Mouse (Mus musculus) stomach, embryonic 15.5 days (tissue): Measurements from ENCODE around the gene Ptbp3. TPM values are rescaled to one million over a fixed set of nuclear protein-coding genes. Genes with fewer than 3 reads are reported as not detected.

Experiments used
- ATAC-seq: fragments of 200-750 bp; cut with Nextera tagmentation; 2 replicates; pipeline ENCODE4 v1.8.0; 2017; ENCODE audit warnings: low read depth, moderate number of reproducible peaks, moderate TSS enrichment; ENCODE audit not compliant: insufficient read depth, low FRiP score
- H3K27ac ChIP-seq: fragments of 300-500 bp; sonication (generic); 2 replicates; pipeline ENCODE4 v1.5.1; 2015; ENCODE audit warnings: mild to moderate bottlenecking, inconsistent platforms
- H3K27me3 ChIP-seq: fragments of 300-500 bp; sonication (generic); replicated peaks from 2 replicates; pipeline ENCODE4 v1.6.1; 2015; ENCODE audit warnings: inconsistent platforms
- H3K36me3 ChIP-seq: fragments of 300-500 bp; sonication (generic); 2 replicates; pipeline ENCODE4 v1.6.1; 2015; ENCODE audit warnings: inconsistent platforms
- H3K4me1 ChIP-seq: fragments of 300-500 bp; sonication (generic); 2 replicates; pipeline ENCODE4 v1.6.1; 2015; ENCODE audit warnings: inconsistent platforms
- H3K4me2 ChIP-seq: fragments of 300-500 bp; sonication (generic); 2 replicates; pipeline ENCODE4 v1.6.1; 2015; ENCODE audit warnings: mild to moderate bottlenecking, inconsistent platforms
- H3K4me3 ChIP-seq: fragments of 300-500 bp; sonication (generic); replicated peaks from 2 replicates; pipeline ENCODE4 v1.5.1; 2015; ENCODE audit warnings: inconsistent platforms
- H3K9ac ChIP-seq: fragments of 300-500 bp; sonication (generic); 2 replicates; pipeline ENCODE4 v1.6.1; 2015; ENCODE audit warnings: inconsistent platforms
- H3K9me3 ChIP-seq: fragments of 300-500 bp; sonication (generic); 2 replicates; pipeline ENCODE4 v1.6.1; 2016; ENCODE audit warnings: inconsistent platforms
- WGBS: fragments of 180-500 bp; shearing (Covaris S2); methylation state at CpG from one replicate; pipeline ENCODE4 v1.1.7; 2015; 5-methylcytosine and 5-hydroxymethylcytosine counted together
- polyA plus RNA-seq: library from polyadenylated mRNA; unstranded; fragments of >200 nt; fragmentation: Nextera tagmentation; extraction: Ambion mirVana; gene quantifications from 2 replicates; pipeline ENCODE4 v1.2.1, GENCODE M21; 2015

Gene Ptbp3
- polyA plus RNA-seq, 1 experiment from 2014 or later: 55.3 TPM

DNA sequence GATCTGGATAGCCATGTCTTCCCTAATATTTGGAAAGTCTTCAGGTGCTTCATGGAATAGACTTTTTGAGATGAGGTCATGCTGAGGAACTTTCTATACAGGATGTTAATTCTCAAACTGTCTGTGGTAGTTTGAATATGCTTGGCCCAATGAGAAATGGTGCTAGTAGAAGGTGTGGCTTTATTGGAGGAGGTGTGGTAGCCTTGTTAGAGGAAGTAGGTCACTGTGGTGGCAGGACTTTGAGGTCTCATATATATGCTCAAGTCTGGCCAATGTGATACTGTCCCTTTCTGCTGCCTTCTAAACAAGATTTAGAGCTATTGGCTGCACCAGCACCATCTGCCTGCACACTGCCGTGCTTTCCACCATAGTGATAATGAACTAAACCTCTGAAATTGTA lies 18.0 kb downstream of the Ptbp3 start:
- Histone ChIP-seq H3K4me3 (no peak overlapping the region), H3K4me2 (no peak overlapping the region), H3K36me3 (no peaks in the 10 kb centered on the region), H3K27me3 (no peaks in the 10 kb centered on the region), H3K9me3 (no peaks in the 10 kb centered on the region), H3K4me1 (no peaks in the 10 kb centered on the region), H3K27ac (no peak overlapping the region), H3K9ac (no peak overlapping the region)
- WGBS: 88% methylated on average over 1 of the region's 1 CpGs
- no peak for ATAC-seq

DNA sequence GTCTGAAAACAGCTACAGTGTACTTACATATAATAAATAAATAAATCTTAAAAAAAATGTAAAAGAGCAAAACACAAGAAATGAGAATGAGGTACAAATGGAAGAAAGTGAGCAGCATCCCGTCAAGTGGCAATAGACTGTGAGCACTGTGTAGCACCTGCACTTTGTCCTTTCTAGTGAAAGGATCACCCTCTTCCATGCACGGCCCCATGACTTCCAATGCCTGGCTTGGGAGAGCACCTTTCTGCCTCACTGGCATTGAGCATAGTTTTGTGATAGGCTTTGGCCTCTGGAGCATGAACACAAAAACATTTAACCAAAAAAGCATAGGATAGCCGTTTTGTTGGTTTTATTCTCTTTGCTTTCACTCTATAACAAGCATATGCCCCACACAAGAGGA lies 21.7 kb downstream of the Ptbp3 start:
- no peak for ATAC-seq
- Histone ChIP-seq H3K9ac (no peak overlapping the region), H3K4me3 (no peak overlapping the region), H3K9me3 (no peaks in the 10 kb centered on the region), H3K27ac (no peak overlapping the region), H3K36me3 (no peaks in the 10 kb centered on the region), H3K27me3 (no peaks in the 10 kb centered on the region), H3K4me2 (no peak overlapping the region), H3K4me1 (no peaks in the 10 kb centered on the region)
- 75% methylated on average over 3 of the region's 3 CpGs for WGBS

DNA sequence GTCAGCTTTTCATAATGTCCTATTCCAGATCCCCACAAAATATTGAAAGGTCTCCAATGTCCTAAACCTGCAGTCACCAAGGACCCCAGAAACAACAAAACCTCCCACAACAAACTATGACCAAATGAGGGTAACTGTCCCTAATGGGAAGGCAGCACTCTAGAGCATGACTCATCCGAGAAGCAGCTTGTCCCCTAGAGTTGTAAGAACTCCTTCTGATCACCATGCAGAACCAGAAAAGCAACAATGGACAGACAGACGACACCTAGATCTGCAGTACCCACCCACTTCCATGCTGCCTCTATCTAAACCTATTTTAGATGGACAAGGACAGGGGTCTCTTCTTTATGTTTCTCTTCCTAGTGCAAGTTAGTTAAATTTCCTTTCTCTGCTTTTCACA lies 22.4 kb downstream of the Ptbp3 start:
- Histone ChIP-seq H3K4me1 (no peaks in the 10 kb centered on the region), H3K36me3 (no peaks in the 10 kb centered on the region), H3K9ac (no peak overlapping the region), H3K4me2 (no peak overlapping the region), H3K9me3 (no peaks in the 10 kb centered on the region), H3K27me3 (no peaks in the 10 kb centered on the region), H3K27ac (no peak overlapping the region), H3K4me3 (no peak overlapping the region)
- ATAC-seq: no peak
- 65% methylated on average over 2 of the region's 2 CpGs for WGBS

DNA sequence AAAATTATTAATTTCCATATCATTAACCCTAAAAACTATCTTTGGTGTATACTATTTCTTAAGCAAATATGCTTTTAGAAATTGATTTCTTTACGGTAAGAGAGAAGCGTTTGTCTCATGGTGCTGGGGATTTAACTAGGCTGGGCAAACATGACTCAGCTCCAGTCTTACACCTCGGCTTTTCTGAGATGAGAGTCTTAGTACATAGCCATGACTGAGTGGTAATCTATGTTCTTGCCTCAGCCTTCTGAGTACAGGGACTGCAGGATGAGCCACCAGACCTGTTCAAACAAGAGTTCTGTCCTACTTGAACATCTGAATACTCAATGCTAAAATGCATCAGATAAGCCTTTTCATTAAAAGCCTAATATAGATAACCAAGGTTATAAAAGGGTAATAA lies 24.3 kb downstream of the Ptbp3 start:
- H3K9me3 ChIP-seq: no peaks in the 10 kb centered on the region
- H3K27ac ChIP-seq: no peak overlapping the region
- H3K9ac ChIP-seq: no peak overlapping the region
- no peak overlapping the region for H3K4me3 ChIP-seq
- H3K4me2 ChIP-seq: no peak overlapping the region
- H3K36me3 ChIP-seq: no peaks in the 10 kb centered on the region
- H3K27me3 ChIP-seq: no peaks in the 10 kb centered on the region
- 57% methylated on average over 3 of the region's 3 CpGs for WGBS
- ATAC-seq: no peak
- no peaks in the 10 kb centered on the region for H3K4me1 ChIP-seq

DNA sequence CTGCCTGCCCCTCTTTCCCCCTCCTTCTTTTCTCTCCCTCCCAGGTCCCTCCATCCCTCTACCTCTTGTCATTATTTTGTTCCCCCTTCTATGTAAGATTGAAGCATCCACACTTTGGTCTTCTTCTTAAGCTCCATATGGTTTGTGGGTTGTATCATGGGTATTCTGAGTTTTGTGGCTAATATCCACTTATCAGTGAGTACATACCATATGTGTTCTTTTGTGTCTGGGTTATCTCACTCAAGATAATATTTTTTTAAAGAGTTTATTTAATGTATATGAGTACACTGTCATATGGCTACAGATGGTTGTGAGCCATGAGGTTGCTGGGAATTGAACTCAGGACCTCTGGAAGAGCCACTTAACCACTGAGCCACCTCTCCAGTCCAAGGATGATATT lies 38.8 kb downstream of the Ptbp3 start:
- Histone ChIP-seq H3K36me3 (peaks cover 8% of the 10 kb centered on the region; the same call in 1 of the 2 replicates), H3K27ac (no peak overlapping the region), H3K4me1 (no peaks in the 10 kb centered on the region), H3K9me3 (no peaks in the 10 kb centered on the region), H3K4me2 (no peak overlapping the region), H3K4me3 (no peak overlapping the region), H3K27me3 (no peaks in the 10 kb centered on the region), H3K9ac (no peak overlapping the region)
- ATAC-seq: no peak

DNA sequence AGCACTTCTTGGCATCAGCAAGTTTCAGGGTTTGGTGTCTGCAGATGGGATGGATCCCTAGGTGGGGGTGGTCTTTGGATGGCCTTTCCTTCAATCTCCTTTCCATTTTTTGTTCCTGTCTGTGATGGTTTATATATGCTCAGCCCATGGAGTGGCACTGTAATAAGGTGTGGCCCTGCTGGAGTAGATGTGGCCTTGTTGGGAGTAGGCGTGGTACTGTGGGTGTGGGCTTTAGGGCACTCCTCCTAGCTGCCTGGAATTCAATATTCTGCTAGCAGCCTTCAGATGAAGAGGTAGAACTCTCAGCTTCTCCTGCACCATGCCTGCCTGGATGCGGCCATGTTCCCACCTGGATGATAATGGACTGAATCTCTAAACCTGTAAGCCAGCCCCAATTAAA lies 39.6 kb downstream of the Ptbp3 start:
- Histone ChIP-seq H3K4me3 (no peak overlapping the region), H3K4me2 (no peak overlapping the region), H3K27ac (no peak overlapping the region), H3K9ac (no peak overlapping the region), H3K27me3 (no peaks in the 10 kb centered on the region), H3K4me1 (no peaks in the 10 kb centered on the region), H3K36me3 (peaks cover 8% of the 10 kb centered on the region; the same call in 1 of the 2 replicates), H3K9me3 (no peaks in the 10 kb centered on the region)
- 88% methylated on average over 2 of the region's 2 CpGs for WGBS
- no peak; the same call in 1 of the 2 replicates for ATAC-seq

DNA sequence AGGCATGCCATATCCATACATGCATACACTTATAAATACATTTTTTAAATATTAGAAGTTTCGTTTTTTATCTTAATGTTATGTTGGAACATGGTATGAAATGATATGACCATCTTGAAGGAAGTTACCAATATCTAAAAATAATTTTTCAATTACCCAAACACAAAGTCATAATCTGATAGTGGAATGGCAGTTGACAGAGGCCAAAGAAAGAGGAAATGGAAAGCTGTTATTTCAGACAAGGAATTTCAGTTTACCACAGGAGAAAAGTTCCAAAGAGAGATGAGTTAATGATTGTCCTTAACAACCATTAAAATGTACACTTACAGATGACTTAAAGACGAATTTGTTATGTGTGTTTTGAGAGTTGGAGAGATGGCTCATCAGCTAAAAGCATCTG lies 41.4 kb downstream of the Ptbp3 start:
- no peak overlapping the region for H3K9ac ChIP-seq
- no peak for ATAC-seq
- 74% methylated on average over 2 of the region's 2 CpGs for WGBS
- no peaks in the 10 kb centered on the region for H3K9me3 ChIP-seq
- peaks cover 8% of the 10 kb centered on the region; the same call in 1 of the 2 replicates for H3K36me3 ChIP-seq
- no peak overlapping the region for H3K4me2 ChIP-seq
- no peak overlapping the region for H3K4me3 ChIP-seq
- H3K4me1 ChIP-seq: no peaks in the 10 kb centered on the region
- H3K27me3 ChIP-seq: no peaks in the 10 kb centered on the region
- H3K27ac ChIP-seq: no peak overlapping the region

DNA sequence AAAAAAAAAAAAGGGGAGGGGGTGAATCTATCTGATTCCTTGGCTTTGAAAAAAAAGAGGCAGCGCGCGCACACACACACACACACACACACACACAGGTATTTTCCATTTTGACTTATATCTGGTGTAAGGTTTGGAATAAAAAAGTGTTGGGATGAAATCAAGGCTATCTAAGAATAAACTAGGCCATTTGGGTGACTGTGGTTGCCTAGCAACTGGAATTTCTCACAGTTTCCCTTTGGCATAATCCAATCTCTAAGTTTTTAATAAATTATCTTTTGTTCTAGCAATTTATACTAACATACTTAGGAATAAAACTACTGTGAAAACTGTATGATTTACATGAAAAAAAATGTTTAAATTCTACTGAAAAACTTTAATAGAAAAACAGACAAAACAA lies 42.5 kb downstream of the Ptbp3 start:
- no peak overlapping the region for H3K4me3 ChIP-seq
- no peak for ATAC-seq

DNA sequence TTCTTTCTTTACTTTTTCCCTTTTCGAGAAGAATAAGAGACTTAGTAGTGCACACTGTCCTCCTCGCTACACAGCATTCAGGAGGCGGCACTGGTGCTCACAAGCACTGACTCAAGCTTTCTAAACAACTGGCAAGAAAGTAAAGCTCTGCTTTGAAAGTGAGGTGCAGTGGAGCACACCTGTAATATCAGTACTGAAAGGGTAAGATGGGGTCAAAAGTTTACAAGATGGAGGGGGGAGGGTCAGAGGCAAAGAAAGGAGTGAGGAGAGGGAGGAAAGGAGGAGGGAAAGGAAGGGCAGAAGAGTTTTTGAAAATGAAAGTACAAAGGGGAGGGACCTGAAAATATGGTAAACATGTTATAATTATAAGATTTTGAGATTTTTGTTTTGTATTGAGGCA lies 43.7 kb downstream of the Ptbp3 start:
- Histone ChIP-seq H3K27ac (no peak overlapping the region), H3K9ac (no peak overlapping the region), H3K4me1 (no peaks in the 10 kb centered on the region), H3K27me3 (no peaks in the 10 kb centered on the region), H3K4me3 (no peak overlapping the region), H3K36me3 (peaks cover 18% of the 10 kb centered on the region), H3K9me3 (no peaks in the 10 kb centered on the region), H3K4me2 (no peak overlapping the region)
- ATAC-seq: no peak
- 63% methylated on average over 3 of the region's 3 CpGs for WGBS

More for the DNA sequence above, 42.5 kb downstream of the Ptbp3 start:
- peaks cover 14% of the 10 kb centered on the region for H3K36me3 ChIP-seq
- no peak overlapping the region for H3K4me2 ChIP-seq
- no peaks in the 10 kb centered on the region for H3K9me3 ChIP-seq
- H3K27me3 ChIP-seq: no peaks in the 10 kb centered on the region
- no peak overlapping the region for H3K27ac ChIP-seq
- 100% methylated on average over 3 of the region's 3 CpGs for WGBS
- H3K4me1 ChIP-seq: no peaks in the 10 kb centered on the region
- H3K9ac ChIP-seq: no peak overlapping the region

DNA sequence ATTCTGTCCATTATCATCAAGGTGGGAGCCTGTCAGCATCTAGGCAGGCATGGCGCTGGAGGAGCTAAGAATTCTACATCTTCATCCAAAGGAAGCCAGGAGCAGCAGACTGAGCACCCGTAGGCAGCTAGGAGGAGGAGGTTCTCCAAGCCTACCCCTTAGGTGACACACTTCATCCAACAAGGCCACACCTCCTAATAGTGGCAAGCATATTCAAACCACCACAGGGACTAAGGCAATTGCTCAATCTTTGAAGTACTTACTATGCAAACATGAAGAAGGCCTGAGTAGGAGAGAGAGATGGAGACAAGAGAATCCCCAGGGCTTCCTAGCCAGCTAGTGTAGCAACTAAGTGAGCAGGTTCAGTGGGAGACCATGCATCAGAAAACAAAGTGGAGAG lies 58.1 kb downstream of the Ptbp3 start:
- 90% methylated on average over 2 of the region's 2 CpGs for WGBS

DNA sequence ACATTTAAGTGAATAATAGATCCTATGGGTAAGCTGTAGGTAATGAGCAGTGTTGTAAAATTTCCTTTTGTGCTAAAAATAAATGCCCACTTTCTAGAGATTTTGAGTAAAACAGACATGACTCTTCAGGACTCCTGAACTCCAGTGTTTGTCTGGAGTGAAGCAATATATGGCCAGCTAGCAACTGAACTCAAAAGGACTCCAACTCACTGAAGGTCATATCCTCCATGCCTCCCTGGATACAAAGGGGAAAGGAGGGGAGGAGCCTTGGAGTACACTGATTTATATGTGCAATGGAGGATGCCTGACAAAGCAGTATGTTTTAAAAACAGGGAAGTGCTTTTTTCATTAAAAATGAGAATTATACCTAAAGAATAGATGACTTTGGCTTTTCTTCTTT lies 77.9 kb downstream of the Ptbp3 start:
- H3K4me1 ChIP-seq: 0 out of 2 replicates have a peak, but pooled peaks cover 3% of the 10 kb centered on the region
- H3K9ac ChIP-seq: no peak overlapping the region
- no peaks in the 10 kb centered on the region for H3K9me3 ChIP-seq
- no peak for ATAC-seq
- H3K27me3 ChIP-seq: no peaks in the 10 kb centered on the region
- H3K4me3 ChIP-seq: no peak overlapping the region
- H3K4me2 ChIP-seq: no peak overlapping the region
- no peaks in the 10 kb centered on the region for H3K36me3 ChIP-seq
- no peak overlapping the region for H3K27ac ChIP-seq

More for the DNA sequence above, 58.1 kb downstream of the Ptbp3 start:
- no peaks in the 10 kb centered on the region for H3K9me3 ChIP-seq
- peaks cover 17% of the 10 kb centered on the region for H3K36me3 ChIP-seq
- H3K4me1 ChIP-seq: no peaks in the 10 kb centered on the region
- H3K27ac ChIP-seq: no peak overlapping the region
- H3K4me3 ChIP-seq: no peak overlapping the region
- no peak overlapping the region for H3K4me2 ChIP-seq
- no peak for ATAC-seq
- no peak overlapping the region for H3K9ac ChIP-seq
- H3K27me3 ChIP-seq: no peaks in the 10 kb centered on the region

DNA sequence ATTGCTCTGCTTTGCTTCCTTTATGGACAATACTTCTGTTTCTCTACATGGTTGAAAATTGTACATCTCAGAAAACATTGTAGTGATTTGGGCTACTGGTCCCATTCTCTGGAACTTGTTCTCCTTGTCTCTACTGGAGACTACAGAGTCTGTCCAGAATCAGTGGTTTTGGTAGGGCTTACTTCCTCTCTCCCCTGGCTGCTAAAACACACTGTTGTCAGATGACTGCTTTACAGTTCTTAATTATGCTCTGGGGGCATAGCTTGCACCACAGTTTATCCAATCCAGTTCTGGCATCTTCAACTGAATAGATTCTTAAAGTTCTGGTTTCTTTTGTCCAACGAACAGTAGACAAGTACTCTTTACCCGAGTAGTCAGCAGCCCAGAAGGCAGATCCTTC lies 83.7 kb downstream of the Ptbp3 start:
- H3K27me3 ChIP-seq: no peaks in the 10 kb centered on the region
- no peaks in the 10 kb centered on the region for H3K9me3 ChIP-seq
- no peak for ATAC-seq
- peaks cover 11% of the 10 kb centered on the region; the same call in 1 of the 2 replicates for H3K4me1 ChIP-seq
- H3K9ac ChIP-seq: no peak overlapping the region
- no peak overlapping the region for H3K4me3 ChIP-seq
- H3K27ac ChIP-seq: no peak overlapping the region
- H3K4me2 ChIP-seq: no peak overlapping the region
- H3K36me3 ChIP-seq: no peaks in the 10 kb centered on the region
- WGBS: 70% methylated on average over 2 of the region's 2 CpGs

DNA sequence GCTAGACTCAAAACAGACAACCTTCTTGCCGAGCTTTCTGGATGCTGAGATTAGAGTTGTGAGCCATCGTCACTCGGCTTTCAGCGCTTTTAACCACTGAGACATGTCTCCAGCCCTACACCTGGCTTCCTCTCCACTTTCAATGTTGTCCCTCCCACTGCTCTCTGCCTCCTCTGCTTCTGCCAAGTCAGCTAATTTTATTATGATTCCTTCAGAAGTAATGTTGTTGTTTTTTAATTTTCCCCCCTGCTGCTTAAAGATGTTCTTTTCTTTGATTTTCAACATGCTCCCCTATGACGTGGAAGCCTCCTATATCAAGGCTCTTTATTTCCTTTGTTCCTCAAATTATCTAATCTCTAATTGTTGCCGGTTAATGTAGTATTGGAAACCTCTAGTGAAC lies 84.5 kb downstream of the Ptbp3 start:
- peaks cover 15% of the 10 kb centered on the region; the same call in 1 of the 2 replicates for H3K4me1 ChIP-seq

More for the DNA sequence above, 84.5 kb downstream of the Ptbp3 start:
- H3K27ac ChIP-seq: no peak overlapping the region
- no peaks in the 10 kb centered on the region for H3K9me3 ChIP-seq
- H3K4me3 ChIP-seq: no peak overlapping the region
- H3K4me2 ChIP-seq: no peak overlapping the region
- H3K36me3 ChIP-seq: no peaks in the 10 kb centered on the region
- ATAC-seq: no peak
- H3K27me3 ChIP-seq: no peaks in the 10 kb centered on the region
- no peak overlapping the region for H3K9ac ChIP-seq
- 78% methylated on average over 6 of the region's 6 CpGs for WGBS
